ENCODE assay signal across 8 mouse cellular contexts in the genomic region with DNA sequence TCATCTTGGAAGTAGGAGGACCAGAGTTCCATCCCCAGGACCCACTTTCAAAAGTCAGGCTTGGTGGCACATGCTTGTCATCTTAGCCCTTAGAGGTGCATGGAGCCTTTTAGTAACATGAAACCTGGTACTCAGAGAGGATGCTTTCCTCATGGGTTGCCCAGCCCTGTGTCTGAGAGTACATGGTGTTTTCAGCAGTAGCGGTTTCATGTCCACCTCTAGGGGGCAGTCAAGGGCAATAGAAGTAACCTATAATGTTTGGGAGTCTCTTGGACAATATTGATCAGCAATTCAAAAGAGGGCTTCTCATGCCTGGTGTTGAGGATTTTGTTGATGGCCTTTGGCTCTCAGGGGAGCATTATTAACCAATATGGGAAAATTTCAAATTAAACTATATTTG. TPM values are rescaled to one million over a fixed set of nuclear protein-coding genes. Genes with fewer than 3 reads are reported as not detected.
DNase-seq lines count a peak whose midpoint lies in the region; ATAC-seq and TF ChIP-seq lines count a peak whose summit lies in the region.

No protein-coding gene starts in this region.

- ATAC-seq in heart, embryonic 11.5 days (replicated peaks; ENCODE audit: insufficient number of reproducible peaks, low FRiP score, low TSS enrichment) = no peak

- no peak for TF ChIP-seq EP300 in heart, adult 2 months (IDR thresholded peaks at IDR 0.05; ENCODE audit: insufficient read depth, low read depth, low read length)

- peak; percentile 58 for TF ChIP-seq CTCF in heart, adult 2 months (IDR thresholded peaks at IDR 0.05)

- H3K9me3 ChIP-seq in heart, embryonic 11.5 days (replicated peaks; ENCODE audit: control insufficient read depth, low read length) = no peaks in the 10 kb centered on the region

- H3K27me3 ChIP-seq in heart, adult 2 months (ENCODE audit: control insufficient read depth, insufficient read depth, low read length) = no peaks in the 10 kb centered on the region
- no peaks in the 10 kb centered on the region for H3K27me3 ChIP-seq in heart, embryonic 11.5 days (ENCODE audit: control insufficient read depth, insufficient read depth, low read length)

- H3K27ac ChIP-seq in heart, adult 2 months = no peak overlapping the region
- no peak overlapping the region for H3K27ac ChIP-seq in heart, embryonic 11.5 days (ENCODE audit: low read depth, low read length)

- H3K4me2 ChIP-seq in heart, embryonic 11.5 days = no peak overlapping the region

- H3K79me2 ChIP-seq in heart, adult 2 months (replicated peaks; ENCODE audit: control insufficient read depth, insufficient read depth, low read length) = no peaks in the 10 kb centered on the region

- no peak overlapping the region for H3K4me3 ChIP-seq in heart, adult 2 months
- no peak overlapping the region for H3K4me3 ChIP-seq in heart, embryonic 11.5 days (ENCODE audit: low read depth, low read length)

- 40% methylated on average over 1 of the region's 1 CpGs for WGBS in heart, adult 2 months
- 30% methylated on average over 1 of the region's 1 CpGs for WGBS in heart, embryonic 11.5 days (ENCODE audit: insufficient replicate concordance)

- intact Hi-C loops in heart, adult 2 months (cut with DNase I) = no loop called here

- no peak for TF ChIP-seq POLR2A in heart, adult 2 months (IDR thresholded peaks at IDR 0.05; ENCODE audit: insufficient read depth, low read depth, low read length)

- no peaks in the 10 kb centered on the region for H3K36me3 ChIP-seq in heart, adult 2 months (ENCODE audit: control insufficient read depth, insufficient read depth, low read length)
- H3K36me3 ChIP-seq in heart, embryonic 11.5 days (ENCODE audit: control insufficient read depth, insufficient read depth, low read length) = no peaks in the 10 kb centered on the region

- no peaks in the 10 kb centered on the region for H3K4me1 ChIP-seq in heart, adult 2 months (ENCODE audit: control insufficient read depth, insufficient read depth, low read length)
- H3K4me1 ChIP-seq in heart, embryonic 11.5 days (ENCODE audit: control insufficient read depth, insufficient read depth, low read length) = no peaks in the 10 kb centered on the region

- no peak for DNase-seq in heart, adult 2 months
- peak; percentile 13 for DNase-seq in right cerebral cortex, postnatal 14 days
- DNase-seq in right cerebral cortex, postnatal 25 days = no peak
- peak; percentile 58 for DNase-seq in embryo, embryonic 11.5 days (ENCODE audit: low read depth, low spot score)
- DNase-seq in retina, postnatal 1 day = peak; percentile 60
- no peak for DNase-seq in testis, postnatal 14 days (ENCODE audit: low spot score)
- DNase-seq in gastrocnemius, postnatal 25 days = no peak

- no peak overlapping the region for H3K9ac ChIP-seq in heart, adult 2 months (ENCODE audit: low read depth, low read length)
- no peak overlapping the region for H3K9ac ChIP-seq in heart, embryonic 11.5 days (ENCODE audit: low read depth, low read length)

RNA-seq across cellular contexts. Expression of gene Ddx18, which starts 33.3 kb away (rescaled TPM):
- total RNA-seq in heart, adult 2 months (2021) = 10 to 100 TPM; 18.1 to 19.1 TPM
- polyA plus RNA-seq in heart, adult 2 months (2012; rRNA removed) = 21.3 and 21.4 TPM in 2 replicates
- polyA plus RNA-seq in heart, embryonic 11.5 days (2014; fragmentation: Nextera tagmentation; extraction: Ambion mirVana) = 41.3 and 48.4 TPM in 2 replicates
- 10 to 100 TPM; 12.8 to 15.2 TPM for total RNA-seq in gastrocnemius, postnatal 25 days (2021)

Comparison
In these comparisons a context has a peak if more than half of its experiments do, and no peak if none do; other contexts are left out.
1. DNase-seq: peak in right cerebral cortex, postnatal 14 days (single experiment), embryo, embryonic 11.5 days (single experiment) and retina, postnatal 1 day (single experiment); none in heart, adult 2 months (0 of 2), right cerebral cortex, postnatal 25 days (single experiment), testis, postnatal 14 days (single experiment) and gastrocnemius, postnatal 25 days (single experiment).